Mouse (Mus musculus) kidney, adult 9 months (tissue): ENCODE measurements at regions not wholly inside any gene's neighbourhood (a gene's known extent, or its start where the extent isn't known, plus 50 kb on each side); places are given as distances from the start of the nearest gene placed in this dataset.

Experiments
- DNase-seq: peaks from one replicate; pipeline ENCODE4 v3.0.0; 2022

DNA sequence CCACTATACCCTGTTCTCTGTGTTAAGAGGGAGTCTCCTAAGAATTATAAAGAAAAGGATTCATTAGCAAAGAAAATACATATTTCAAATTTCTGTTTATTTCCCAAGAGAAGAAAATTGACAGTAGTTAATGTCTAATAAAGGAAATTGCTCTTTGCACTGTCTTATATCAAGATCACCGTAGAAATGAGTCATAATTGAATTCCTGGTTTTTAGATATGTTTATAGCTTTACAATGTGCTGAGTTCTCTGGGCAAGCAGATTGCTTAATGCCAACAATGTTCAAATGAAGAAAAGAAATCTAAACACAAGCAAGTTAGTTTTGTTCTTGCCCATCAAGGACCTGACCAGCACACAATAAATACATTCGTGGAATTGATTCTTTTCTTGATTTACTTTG is 350.1 kb upstream of the Cited2 start:
- DNase-seq: no peak

DNA sequence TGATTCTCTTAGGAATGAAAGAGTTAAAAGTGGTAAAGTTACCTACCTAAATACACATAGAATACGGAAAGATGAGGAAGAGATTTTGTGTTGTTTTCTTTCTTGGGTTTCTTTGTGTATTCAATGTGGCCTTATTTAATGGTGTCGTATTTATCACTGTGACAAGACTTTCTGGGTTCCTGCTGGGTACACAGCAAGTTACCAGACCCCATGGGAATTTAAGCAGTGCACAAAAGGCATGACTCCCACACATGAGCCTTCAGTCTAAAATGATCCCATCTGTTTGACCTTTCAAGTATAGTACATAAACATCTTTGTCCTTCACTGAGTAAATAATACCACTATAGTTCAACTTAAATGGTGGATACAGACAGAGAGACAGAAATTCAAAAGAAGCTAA is 349.0 kb upstream of the Cited2 start:
- no peak for DNase-seq

DNA sequence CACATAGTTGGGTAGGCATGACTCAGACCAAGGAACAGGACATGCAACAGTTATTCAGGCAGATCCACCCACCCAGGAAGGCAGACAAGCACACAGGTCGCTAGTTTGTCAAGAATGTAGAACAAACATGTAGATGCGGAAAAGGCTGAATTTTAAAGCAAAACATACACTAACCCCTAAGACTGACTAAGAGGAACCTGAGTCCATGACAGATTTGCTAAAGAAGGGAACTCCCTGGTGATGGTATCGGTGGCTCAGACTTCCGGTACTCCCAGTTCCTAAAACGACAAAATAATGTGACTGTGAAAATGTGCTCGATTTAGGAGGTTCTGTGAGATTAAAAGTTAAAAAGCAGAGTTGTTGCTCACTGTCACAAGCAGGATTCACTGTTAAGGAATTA is 340.0 kb upstream of the Cited2 start:
- DNase-seq: no peak

DNA sequence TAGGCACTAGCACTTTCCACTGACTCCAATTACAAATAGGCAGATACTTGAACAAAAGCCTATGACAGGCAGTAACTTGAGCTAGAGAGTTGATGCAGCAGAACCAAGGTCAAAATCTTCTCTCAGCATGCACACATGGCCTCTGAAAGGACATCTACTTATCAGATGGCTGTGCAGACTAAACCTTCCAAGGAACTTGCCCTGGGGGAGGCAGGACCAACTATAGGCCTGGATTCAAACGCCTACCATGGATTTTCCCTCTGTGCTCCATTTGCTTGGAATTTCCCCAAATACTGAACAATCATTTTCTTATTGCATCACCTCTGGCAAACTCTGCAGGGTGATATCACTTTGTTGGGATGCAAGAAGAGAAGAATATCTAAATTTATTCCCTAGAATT is 337.8 kb upstream of the Cited2 start:
- DNase-seq: no peak

DNA sequence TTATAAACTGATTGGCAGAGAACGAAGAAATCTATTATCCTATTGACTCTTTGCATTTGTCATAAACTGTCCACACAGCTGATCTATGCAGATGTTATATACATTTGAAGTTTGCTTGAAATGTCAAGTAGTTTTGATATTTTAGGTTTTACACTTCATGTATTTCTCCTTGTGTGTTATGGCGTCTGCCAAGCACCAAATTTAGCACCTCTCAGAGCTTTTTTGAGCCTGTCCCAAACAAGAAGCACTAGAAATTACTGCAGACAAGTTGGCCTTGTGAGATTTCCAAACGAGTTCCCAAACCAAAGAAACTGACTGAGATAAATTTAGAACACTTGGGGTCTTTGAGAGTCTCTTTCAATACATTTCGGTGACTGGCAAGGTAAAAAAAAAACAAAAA is 335.7 kb upstream of the Cited2 start:
- DNase-seq: no peak

DNA sequence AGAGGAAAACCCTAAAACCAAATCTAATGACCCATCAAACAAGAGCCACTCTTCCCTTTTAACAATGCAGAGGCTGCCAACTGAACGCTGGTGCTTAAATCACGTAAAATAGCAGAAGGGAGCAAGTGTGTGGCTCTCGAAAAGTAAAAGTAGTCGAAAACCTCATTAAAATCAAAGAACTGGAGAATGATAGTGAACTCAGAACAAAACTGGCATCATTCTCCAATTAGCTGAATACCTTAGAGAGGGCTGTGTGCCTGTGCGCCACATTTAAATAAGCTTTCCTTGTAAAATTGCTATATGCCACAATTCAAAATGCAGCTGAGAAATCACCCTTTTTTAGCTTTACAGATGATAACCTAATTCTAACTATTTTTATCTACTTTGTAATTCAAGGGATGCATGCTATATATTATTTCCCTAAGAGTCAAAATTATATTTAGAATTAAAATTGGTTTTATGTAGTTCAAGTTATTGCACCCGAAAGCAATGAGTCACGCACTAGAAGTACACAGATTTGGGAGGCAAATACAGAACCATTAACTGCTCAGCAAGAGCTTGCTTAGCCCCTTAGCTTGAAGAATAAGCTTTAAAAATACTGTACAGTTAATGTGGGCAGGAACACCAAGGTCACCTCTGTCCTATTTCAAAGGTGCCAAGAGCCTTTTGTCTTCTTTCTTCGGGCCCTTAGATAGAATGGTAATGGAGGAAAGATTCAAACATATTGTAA is 327.4 kb upstream of the Cited2 start:
- no peak for DNase-seq

DNA sequence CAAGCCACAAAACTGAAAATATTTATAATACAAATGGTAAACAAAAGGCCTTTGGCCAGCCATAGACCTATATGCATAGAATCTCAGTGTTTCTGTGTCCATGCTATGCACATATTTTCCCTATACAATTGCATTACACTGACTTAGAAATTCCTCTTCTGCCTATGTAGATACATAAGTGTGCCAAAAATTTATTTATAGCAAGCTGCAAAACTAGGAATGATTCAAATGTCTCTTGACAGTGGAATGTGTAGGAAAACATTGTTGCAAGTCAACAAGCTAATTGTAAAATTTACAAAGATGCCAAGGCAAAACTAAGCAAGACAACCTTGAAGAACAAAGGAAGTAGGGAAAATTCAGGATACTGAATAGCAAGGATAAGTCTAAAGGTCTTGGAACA is 319.1 kb upstream of the Cited2 start:
- DNase-seq: no peak

DNA sequence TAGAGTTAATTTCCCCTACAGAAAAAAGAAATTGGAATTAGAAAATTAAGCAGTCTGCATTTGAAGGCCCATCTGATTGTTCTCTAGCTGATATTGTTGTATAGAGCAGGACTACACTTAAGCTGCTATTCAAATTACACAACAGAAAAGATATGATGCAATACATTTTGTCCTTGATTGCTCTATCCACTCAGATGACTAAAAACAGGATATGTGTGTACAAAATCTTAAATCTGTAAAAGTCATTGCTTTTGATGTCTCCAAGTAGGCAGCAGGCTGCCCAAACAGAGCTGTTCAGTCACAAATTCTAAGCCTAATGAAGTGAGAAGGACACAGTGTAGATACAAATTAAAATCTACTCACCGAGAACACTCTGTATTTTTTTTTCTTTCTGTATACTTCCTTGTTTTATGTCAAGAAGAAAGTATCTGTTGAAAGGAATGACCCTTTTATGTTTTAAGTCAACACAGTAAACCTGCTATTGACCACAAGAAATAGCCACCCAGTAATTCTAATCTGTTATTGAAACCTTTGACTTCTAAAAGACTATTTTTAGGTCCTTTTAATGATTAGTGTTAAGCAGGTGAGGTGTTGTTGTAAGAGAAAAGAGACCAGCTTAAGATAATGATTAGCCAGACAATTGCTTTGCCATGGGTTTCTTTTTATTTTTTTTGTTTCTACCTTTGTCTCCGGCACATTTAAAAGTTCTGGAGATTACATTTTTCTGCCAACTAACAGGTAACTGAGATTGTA is 315.0 kb upstream of the Cited2 start:
- DNase-seq: peak; percentile 68

DNA sequence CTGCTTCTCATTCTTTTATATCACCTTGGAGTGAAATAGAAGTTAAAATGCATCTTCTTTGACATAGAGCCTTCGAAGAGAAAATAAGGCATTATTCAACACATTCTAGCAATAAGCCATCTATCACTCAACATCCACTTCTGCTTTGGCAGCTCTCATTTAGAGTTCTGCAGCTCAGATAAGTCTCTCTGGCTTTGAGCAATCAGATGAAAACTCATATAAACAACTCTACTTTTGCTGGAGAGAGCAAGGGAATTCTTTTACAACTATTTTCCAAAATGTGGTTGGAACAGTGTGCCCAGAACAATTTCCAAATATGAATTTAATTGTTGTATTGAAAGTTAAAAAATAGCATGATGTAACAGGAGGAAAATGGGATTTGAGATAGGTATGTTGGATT is 314.2 kb upstream of the Cited2 start:
- no peak for DNase-seq

DNA sequence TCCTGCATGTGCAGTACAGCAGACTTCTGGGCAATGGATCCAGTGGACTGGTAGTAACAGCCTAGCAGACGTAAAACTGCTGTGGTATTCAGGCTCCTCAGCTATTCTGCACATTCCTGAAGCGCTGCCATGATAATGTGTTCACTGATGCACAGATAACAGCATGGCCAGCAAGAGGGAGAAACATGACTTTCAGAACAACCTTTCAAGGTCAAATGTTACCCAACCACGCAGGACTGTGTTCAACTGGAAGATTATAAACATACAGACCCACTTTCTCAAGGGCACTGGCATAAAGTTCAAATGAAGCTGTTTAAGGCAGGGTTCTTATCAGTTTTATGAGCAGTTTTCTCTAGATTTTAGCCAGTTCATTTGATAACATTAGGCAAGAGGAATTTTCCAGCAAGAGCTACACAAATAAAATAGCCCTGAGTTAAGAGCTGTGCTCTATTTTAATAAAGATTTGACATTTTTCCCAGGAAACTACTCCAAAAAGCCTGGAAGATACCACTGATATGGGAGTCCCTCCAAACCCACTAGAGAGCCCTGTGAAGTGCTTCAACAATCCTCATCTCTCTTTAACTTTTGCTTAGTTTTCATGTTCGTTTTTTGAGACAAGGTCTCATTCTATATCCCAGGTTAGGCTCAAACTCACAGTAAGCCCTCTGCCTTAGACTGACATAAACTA is 311.6 kb upstream of the Cited2 start:
- DNase-seq: peak; percentile 64

DNA sequence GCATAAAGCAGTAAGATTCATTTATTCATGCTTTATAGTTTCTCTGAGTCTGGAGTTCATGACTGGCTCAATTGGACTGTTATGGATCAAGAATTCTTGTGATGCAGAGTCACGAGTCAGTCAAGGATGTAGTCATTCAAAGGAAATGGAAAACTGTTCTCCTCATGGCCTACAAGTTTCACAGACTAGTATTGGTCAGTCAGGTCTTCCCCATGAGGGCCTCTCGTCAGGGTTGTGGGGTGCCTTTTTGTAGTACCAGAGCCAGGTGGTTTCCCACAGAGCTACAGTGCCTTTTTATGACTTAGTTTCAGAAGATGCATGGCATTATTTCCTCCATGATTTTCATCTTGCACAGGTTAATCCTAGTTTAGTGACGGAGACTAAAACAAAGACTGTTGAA is 307.9 kb upstream of the Cited2 start:
- DNase-seq: no peak

DNA sequence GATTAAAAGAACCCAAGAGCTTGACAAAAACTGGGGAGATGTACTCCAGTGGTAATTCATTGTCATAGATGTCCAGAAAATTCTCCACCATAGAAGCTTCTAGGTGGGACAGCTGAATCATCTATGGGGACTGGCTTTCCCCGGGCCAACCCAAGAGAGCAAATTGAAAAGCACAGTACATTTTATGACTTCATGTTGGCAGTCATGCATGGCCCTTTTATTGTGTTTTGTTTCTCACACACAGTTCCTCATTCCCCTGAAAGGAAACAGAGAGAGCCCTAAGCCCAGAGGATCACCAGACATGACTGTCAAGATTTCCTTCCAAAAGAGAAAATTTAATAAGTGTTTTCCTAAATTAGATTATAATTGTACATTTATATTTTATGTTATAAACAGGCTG is 306.9 kb upstream of the Cited2 start:
- DNase-seq: no peak

DNA sequence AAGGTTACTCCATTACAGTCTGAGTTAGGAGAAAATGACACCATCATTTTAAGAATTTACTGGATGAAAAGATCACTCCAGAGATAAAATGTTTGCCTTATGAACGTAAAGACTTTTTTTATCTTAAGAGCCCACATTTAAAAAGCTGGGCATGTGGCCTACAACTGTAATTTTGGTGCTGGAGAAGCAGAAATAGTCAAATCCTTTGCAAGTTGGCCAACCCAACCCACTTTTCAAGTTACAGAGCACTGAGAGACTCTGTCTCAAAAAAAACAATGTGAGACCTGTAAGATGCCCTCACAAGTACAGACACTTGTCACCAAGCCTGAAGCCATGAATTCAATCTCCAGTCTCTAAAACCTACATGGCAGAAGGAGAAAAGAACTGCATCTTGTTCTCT is 305.6 kb upstream of the Cited2 start:
- no peak for DNase-seq

DNA sequence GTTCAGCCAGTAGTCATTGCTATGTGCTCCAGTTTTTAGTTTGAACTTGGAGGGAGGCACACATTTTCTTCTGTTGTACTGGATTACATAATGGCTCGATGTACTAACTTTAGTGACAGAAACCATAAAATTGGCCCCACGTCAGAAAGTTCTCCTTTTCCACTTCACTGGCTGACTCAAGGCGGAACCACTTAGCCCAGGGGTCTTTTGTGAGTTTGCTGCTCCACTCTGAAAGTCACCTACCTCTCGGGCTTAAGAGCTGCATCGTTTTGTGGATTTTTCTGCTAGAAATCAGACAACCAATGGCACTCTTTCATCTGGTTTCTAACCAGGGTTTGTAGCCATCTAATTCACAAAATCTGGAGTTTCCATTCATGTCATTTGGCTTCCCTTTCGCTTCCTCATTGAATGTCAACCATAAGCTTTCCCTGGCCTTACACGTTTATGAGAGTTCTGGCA is 304.8 kb upstream of the Cited2 start:
- peak; percentile 54 for DNase-seq

DNA sequence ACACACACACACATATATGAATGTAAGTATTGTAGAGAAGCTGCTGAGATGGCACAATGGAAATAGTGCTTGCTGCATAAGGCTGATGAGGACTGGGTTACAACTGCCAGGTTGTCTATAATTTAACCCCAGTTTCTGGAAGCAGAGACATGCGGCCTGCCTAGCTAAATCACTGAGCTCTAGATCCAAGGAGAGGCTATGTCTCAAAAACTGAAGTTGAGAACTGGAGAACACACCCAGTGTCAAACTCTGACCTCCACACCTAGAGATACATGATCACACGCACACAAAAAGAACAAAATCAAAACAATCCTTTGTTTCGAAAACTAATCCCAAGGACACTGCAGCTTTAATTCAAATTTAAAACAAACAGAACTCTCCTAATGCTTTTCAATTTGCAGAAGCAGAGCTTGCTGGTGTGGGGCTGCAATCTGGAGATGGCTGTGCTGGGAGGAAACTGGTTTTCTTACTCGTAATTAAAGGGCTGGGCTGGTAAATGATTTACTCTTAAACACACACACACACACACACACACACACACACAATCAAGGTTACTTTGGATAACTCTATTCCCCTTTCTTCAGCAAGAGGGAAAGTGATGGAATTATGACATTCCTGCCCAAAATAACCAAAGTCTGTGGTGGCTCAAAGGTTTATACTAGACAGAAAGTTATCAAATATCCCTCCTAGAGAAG is 299.3 kb upstream of the Cited2 start:
- peak; percentile 55 for DNase-seq

DNA sequence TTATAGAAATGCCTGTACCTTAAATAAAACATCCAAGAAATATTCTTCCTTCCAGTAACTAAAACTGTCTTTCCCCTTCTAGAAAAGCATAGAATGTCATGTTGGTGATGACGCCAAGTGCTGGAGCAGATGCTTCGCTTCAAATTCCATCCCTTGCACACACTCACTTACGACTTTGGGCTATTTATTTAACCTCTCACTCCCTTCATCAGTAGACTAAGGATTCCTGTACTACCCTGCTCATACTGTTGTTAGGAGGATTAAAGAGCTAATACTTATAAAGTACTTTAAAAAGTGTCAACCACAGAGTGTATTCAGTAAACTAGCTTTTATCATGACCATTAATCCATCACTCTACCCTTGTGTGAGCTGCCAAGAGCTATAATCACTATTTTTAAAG is 296.8 kb upstream of the Cited2 start:
- no peak for DNase-seq

DNA sequence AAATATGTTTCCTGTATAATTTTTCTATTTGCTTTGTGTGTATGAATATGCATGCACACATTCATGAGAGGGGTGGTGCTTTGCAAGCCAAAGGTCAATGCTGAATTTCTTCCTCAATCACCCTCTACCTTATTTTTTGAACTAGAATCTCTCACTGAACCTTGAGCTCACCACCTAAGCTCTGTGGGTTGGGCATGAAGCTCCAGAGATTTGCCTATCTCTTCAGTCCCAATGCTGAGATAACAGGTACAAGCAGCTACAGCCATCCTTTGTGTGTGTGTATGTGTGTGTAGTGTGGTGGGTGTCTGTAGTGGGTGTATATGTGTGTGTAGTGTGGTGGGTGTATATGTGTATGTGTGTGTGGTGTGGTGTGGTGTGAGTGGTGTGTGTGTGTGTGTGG is 295.7 kb upstream of the Cited2 start:
- DNase-seq: no peak

DNA sequence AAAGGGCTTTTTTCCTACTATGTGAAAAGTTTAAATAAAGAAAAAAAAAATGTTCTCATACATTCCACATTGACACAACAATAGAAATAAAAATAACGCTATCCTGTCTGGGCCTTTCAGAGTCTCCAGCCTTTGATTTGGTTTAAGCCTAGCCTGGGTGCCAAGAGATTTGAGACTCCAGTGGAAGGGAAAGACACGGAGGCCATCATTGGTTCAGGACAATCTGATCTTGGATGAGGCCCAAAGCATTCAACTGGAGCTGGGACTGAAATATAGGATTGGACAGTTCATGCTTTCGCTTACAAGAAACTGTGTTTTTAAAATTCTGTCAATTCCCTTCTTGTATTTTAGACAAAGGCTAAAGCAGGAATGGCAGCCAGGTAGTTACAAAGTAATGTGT is 294.7 kb upstream of the Cited2 start:
- DNase-seq: peak; percentile 48

DNA sequence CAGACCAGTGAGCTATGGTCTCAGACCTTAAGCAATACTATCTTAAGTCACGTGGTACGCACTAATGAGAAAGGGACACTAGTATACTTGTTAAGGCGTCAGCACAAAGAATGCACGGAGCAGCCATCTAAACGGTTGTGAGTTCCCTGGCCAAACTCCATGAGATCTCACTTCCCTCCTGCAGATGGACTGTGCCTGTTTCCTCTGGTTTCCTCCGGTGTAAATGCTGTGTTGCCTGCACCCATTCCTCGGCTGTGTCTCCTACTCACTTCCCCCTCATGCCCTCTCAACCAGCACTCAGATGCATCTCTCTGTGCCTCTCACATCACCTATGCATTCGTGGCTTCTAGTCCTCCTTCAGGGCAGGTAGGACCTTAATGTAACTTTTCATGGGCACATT is 291.9 kb upstream of the Cited2 start:
- DNase-seq: no peak

DNA sequence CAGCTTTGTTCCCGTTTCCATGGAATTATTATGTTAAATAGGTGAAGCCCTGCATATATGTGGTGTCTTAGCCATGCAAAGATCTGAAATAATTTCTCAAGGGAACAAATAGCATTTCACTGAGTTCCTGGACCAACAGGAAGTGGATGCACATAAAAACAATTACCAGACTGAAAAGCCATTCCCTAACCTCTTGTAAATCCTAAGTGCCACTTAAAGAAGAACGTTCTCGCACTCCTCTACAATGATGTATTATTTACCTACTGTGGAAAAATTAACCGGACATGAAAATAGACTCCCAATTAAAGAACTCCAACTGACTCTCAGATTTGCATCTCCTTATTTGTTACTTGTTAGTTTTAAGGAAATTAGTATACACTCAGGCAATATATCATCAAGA is 288.9 kb upstream of the Cited2 start:
- no peak for DNase-seq

DNA sequence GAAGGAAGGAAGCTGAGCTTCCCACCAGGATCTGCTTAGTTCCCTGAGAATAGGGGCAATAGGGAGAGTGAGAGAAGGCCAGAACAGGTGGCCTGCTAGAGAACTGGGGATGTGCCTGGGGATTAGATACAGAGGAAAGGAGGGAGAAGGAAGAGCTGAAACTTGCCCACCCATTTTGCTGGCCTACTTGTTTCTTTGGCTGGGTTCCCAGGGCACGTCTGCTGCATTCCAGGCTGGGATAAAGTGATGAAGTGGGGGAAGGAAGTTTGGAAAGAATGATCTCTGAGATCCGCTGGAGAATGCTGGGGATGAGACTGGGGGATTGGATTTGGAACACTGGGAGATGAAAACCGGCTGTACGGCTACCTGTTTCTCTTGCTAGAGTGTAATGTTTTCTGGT is 272.8 kb upstream of the Cited2 start:
- no peak for DNase-seq

DNA sequence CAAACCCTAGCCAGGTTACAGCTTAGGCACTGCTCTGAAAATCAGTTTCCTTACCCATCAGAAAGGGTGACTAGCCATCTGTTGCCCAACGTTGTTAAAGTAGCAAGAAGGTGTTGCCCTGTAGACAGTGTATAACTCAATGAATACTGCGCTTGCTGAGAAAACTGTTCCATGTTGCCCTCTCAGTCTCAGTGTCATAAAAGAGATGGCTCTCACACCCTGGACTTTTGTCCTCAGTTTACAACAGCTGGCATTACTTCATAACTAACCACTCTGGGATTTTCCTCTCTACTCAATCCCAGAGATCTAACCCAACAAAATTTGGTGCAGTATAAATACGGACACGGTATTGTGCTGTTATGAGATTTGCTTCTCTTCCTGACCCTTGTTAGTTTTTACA is 252.1 kb upstream of the Cited2 start:
- DNase-seq: no peak

DNA sequence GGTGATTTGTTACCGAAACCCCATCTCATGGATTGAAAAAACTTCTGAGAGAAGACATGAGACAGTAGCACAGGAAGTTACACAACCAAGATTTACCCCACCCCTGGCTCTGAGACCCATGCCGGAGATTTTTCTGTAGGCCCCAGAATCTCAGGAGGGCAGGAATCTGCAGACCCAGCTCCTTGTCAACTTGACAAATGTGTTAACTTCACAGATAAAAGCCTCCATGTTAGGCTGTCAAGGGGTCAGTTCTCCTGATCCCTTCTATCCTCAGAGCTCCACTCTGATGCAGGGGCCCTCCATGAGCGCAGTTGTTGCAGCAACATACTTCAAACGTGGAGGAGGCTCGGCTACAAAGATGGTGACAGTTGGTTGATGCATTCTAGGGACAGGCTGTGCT is 250.5 kb upstream of the Cited2 start:
- no peak for DNase-seq

DNA sequence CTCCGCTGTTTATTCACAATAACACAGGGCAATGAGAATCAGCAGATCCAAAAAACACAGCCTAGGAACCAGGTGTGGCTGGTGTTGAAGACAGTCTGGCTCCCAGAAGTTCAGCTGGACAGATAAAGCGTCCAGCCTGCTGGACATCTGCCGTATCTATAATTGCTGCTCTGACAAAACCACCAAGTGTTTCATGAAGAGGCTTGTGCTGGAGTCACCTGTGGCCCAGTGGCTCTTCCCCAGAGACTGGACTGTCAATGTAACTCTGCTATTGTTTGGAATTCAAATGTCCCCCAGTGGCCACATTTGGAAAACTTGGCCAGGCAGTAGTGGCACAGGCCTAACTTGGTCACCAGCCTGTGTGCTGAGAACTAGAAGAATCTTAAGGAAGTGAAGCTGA is 247.0 kb upstream of the Cited2 start:
- no peak for DNase-seq
